Mouse (Mus musculus) central nervous system, embryonic 11.5 days (tissue): ENCODE results near the gene Dach1. TPM values are rescaled to one million over a fixed set of nuclear protein-coding genes. Genes with fewer than 3 reads are reported as not detected.

ENCODE experiments used
- polyA plus RNA-seq: library from polyadenylated mRNA; depleted of rRNA; stranded (reverse); fragments of >200 nt; gene quantifications from 2 replicates; pipeline ENCODE4 v1.2.3, GENCODE M21; 2012; rRNA removed

Dach1 gene
- polyA plus RNA-seq = 18.7 and 19.3 TPM in 2 replicates

DNA sequence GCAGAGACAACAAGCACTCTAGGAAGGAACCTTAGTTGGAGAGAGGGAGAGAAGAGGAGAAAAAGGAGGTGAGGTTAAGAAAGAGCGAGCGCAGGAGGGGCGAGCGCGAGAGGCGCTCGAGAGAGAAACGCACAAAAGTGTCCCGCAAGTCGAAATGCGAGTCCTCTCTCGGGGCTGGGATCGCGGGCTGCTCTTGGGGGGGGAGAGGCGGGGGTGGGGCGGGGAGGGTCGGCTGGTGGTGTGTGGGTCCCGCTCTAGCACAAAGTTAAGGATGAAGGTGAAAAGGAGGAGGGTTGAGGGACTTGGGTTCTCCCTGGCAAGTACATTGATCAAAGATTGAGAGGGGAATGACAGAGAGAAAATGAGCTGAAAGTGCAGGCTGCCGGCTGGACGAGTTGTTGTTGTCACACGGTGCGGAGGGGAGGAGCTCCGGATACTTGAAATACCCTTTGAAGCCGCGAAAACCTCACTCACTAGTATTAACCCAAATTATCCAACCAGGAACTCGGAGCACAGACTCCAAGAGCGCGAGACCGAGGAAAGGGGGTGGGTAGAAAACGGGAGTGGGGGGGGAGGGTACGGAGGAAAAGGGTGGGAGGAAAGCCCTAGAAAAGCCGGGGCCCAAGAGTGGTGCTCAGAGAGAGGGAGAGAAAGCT lies at the start of gene Dach1:
TSS of gene Dach1 (minus strand) at position 345 of the 656 bp plus-strand sequence.

